Mouse (Mus musculus): ENCODE results near the gene Trappc4.

DNA sequence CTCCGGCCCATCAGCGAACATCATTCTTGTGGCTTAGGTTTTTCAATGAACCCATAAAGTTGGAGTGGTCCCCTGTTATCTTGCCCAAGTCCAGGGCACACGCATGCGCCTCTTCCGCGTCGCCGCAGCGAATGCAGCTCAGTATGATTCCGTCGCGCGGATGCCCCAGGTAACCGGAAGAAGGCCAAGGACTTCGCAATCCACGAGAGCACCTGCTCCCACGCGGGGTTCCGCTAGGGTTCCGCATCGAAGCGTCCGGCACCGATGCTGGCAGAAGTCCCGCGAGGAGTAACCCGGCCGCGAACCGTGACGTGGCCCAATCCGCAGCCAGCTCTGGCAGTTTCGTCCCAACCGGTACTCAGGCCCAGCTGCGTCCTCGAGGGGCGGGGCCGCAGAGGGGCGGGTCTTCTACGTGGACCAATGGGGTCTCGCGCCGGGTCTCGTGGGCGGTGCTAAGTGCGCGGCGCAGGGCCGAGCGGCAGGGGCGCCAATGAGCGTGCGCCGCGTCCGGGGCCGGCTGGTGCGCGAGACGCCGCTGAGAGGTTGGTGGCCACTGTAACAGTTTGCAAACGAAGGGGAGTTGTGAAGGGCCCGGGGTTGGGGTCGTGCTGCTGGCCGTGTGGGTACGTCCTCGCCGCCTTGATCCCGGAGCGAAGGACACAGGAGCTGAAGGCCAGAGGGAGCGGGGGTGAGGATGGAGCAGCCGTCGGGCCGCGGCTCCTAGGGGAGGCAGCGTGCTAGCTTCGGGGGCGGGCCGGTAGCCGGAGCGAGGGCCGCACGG is 28.2 kb downstream of the Trappc4 start, which contains the start of gene Hyou1:
- TF ChIP-seq CTCF (IDR thresholded peaks at IDR 0.05) = peak; percentile 69
- peak; percentile 54; the same call in 1 of the 2 replicates for TF ChIP-seq EP300 (IDR thresholded peaks at IDR 0.05; ENCODE audit: insufficient read depth, low read depth, low read length)
- peak; percentile 86 for TF ChIP-seq POLR2A (IDR thresholded peaks at IDR 0.05; ENCODE audit: insufficient read depth, low read depth, low read length)
